Mouse (Mus musculus) bone marrow macrophage, adult 2 months (primary cell): ENCODE measurements around the gene Trim44.

Source experiments
- CTCF ChIP-seq: IDR thresholded peaks from 2 replicates; pipeline ENCODE4 v1.5.1; 2012; ENCODE audit warnings: low read depth, mild to moderate bottlenecking, low read length, moderate library complexity
- POLR2A ChIP-seq: IDR thresholded peaks from 2 replicates; pipeline ENCODE4 v1.6.1; 2012; ENCODE audit warnings: mild to moderate bottlenecking, low read depth, low read length, borderline replicate concordance

- TF ChIP-seq POLR2A (no peak), CTCF (no peak)
Observed at GRCm38 (mm10) chr2:102450761-102451670, 43.4 kb upstream of the Trim44 start.
